Mouse (Mus musculus) MEL (cell line): ENCODE measurements around the gene Sh2d6. TPM values are rescaled to one million over a fixed set of nuclear protein-coding genes. Genes with fewer than 3 reads are reported as not detected.

ENCODE experiments used
- DNase-seq: peaks from one replicate; pipeline ENCODE4 v3.0.0; 2011; ENCODE audit warnings: low read depth, low spot score
- H3K27ac ChIP-seq: 2 replicates; pipeline ENCODE4 v1.5.1; 2012; ENCODE audit warnings: low read depth, mild to moderate bottlenecking, control low read depth, low read length, moderate library complexity; ENCODE audit not compliant: control insufficient read depth
- H3K27me3 ChIP-seq, 2 experiments: fragments of 150-350 bp in 1 of 2; sonication (generic) in 1 of 2; 2 replicates each; pipeline ENCODE4 v1.6.1; 2012; ENCODE audit warnings: low read length in 2 of 2, mild to moderate bottlenecking in 2 of 2, improper control_type of control experiment in 1 of 2, moderate library complexity in 1 of 2; ENCODE audit not compliant: insufficient read depth in 2 of 2, control insufficient read depth in 1 of 2
- H3K36me3 ChIP-seq, 2 experiments: 2 replicates each; pipeline ENCODE4 v1.6.1; 2012 to 2014; ENCODE audit warnings: low read length in 2 of 2, improper control_type of control experiment in 1 of 2, inconsistent platforms in 1 of 2, mild to moderate bottlenecking in 1 of 2; ENCODE audit not compliant: insufficient read depth in 2 of 2, control insufficient read depth in 1 of 2
- H3K4me1 ChIP-seq, 2 experiments: fragments of 150-350 bp in 1 of 2; sonication (generic) in 1 of 2; 2 replicates each; pipeline ENCODE4 v1.6.1; 2012; ENCODE audit warnings: low read length in 2 of 2, improper control_type of control experiment in 1 of 2, mild to moderate bottlenecking in 1 of 2; ENCODE audit not compliant: insufficient read depth in 2 of 2, control insufficient read depth in 1 of 2
- H3K4me3 ChIP-seq, 2 experiments: fragments of 150-350 bp in 1 of 2; sonication (generic) in 1 of 2; 2 replicates each; pipeline ENCODE4 v1.5.1; 2012; ENCODE audit warnings: low read depth in 2 of 2, low read length in 2 of 2, mild to moderate bottlenecking in 2 of 2, moderate library complexity in 2 of 2, control low read depth in 1 of 2, improper control_type of control experiment in 1 of 2; ENCODE audit not compliant: control insufficient read depth in 1 of 2, insufficient read depth in 1 of 2
- H3K79me2 ChIP-seq: 2 replicates; pipeline ENCODE4 v1.6.1; 2012; ENCODE audit warnings: mild to moderate bottlenecking, low read length, moderate library complexity; ENCODE audit not compliant: control insufficient read depth, poor library complexity, insufficient read depth
- H3K9ac ChIP-seq: 2 replicates; pipeline ENCODE4 v1.6.1; 2012; ENCODE audit warnings: low read depth, mild to moderate bottlenecking, control low read depth, low read length, moderate library complexity; ENCODE audit not compliant: control insufficient read depth, poor library complexity, severe bottlenecking
- H3K9me3 ChIP-seq: fragments of 150-350 bp; sonication (generic); replicated peaks from 2 replicates; pipeline ENCODE4 v1.6.1; 2012; ENCODE audit warnings: mild to moderate bottlenecking, low read length, improper control_type of control experiment, moderate library complexity; ENCODE audit not compliant: insufficient read depth
- BHLHE40 ChIP-seq: IDR thresholded peaks from 2 replicates; pipeline ENCODE4 v1.6.1; 2012; ENCODE audit warnings: low read depth, mild to moderate bottlenecking, inconsistent platforms, low read length, improper control_type of control experiment, borderline replicate concordance
- CHD1 ChIP-seq: IDR thresholded peaks from 2 replicates; pipeline ENCODE4 v1.6.1; 2012; ENCODE audit warnings: low read depth, mild to moderate bottlenecking, inconsistent platforms, low read length, improper control_type of control experiment
- CHD2 ChIP-seq: IDR thresholded peaks from 2 replicates; pipeline ENCODE4 v1.6.1; 2011; ENCODE audit warnings: low read length, improper control_type of control experiment
- E2F4 ChIP-seq: IDR thresholded peaks from 2 replicates; pipeline ENCODE4 v1.6.1; 2011; ENCODE audit warnings: low read depth, low read length, improper control_type of control experiment, borderline replicate concordance
- EP300 ChIP-seq, 2 experiments: IDR thresholded peaks; 2 replicates each; pipeline ENCODE4 v1.6.1; 2011; ENCODE audit warnings: improper control_type of control experiment in 2 of 2, low read length in 2 of 2, low read depth in 1 of 2, mild to moderate bottlenecking in 1 of 2
- ETS1 ChIP-seq: IDR thresholded peaks from 2 replicates; pipeline ENCODE4 v1.6.1; 2012; ENCODE audit warnings: low read depth, mild to moderate bottlenecking, inconsistent platforms, low read length, improper control_type of control experiment, moderate library complexity
- GABPA ChIP-seq: IDR thresholded peaks from 2 replicates; pipeline ENCODE4 v1.6.1; 2012; ENCODE audit warnings: low read depth, mild to moderate bottlenecking, inconsistent platforms, low read length, improper control_type of control experiment, moderate library complexity
- GATA1 ChIP-seq: IDR thresholded peaks from 2 replicates; pipeline ENCODE4 v1.6.1; 2011; ENCODE audit warnings: low read depth, low read length, improper control_type of control experiment
- HCFC1 ChIP-seq: IDR thresholded peaks from 2 replicates; pipeline ENCODE4 v1.6.1; 2012; ENCODE audit warnings: low read depth, mild to moderate bottlenecking, inconsistent platforms, low read length, improper control_type of control experiment, moderate library complexity
- KAT2A ChIP-seq: conservative IDR thresholded peaks from 2 replicates; pipeline ENCODE4 v1.6.1; 2012; ENCODE audit warnings: low read depth, low read length, improper control_type of control experiment, inconsistent platforms
- MAZ ChIP-seq: IDR thresholded peaks from 2 replicates; pipeline ENCODE4 v1.6.1; 2012; ENCODE audit warnings: low read depth, mild to moderate bottlenecking, inconsistent platforms, low read length, improper control_type of control experiment
- MXI1 ChIP-seq: IDR thresholded peaks from 2 replicates; pipeline ENCODE4 v1.6.1; 2011; ENCODE audit warnings: mild to moderate bottlenecking, low read depth, low read length, improper control_type of control experiment
- MYB ChIP-seq: IDR thresholded peaks from 2 replicates; pipeline ENCODE4 v1.6.1; 2011; ENCODE audit warnings: mild to moderate bottlenecking, low read depth, low read length, improper control_type of control experiment
- NELFE ChIP-seq: IDR thresholded peaks from 2 replicates; pipeline ENCODE4 v1.6.1; 2011; ENCODE audit warnings: low read depth, low read length, improper control_type of control experiment
- NRF1 ChIP-seq: IDR thresholded peaks from 2 replicates; pipeline ENCODE4 v1.6.1; 2014; ENCODE audit warnings: low read depth, mild to moderate bottlenecking, inconsistent platforms, low read length, improper control_type of control experiment, moderate library complexity; ENCODE audit not compliant: poor library complexity, insufficient read depth, severe bottlenecking
- POLR2A ChIP-seq, 2 experiments: IDR thresholded peaks; 2 replicates each; pipeline ENCODE4 v1.6.1; 2011 to 2012; ENCODE audit warnings: low read length in 2 of 2, mild to moderate bottlenecking in 2 of 2, control low read depth in 1 of 2, improper control_type of control experiment in 1 of 2, low read depth in 1 of 2, moderate library complexity in 1 of 2; ENCODE audit not compliant: control insufficient read depth in 1 of 2, insufficient read depth in 1 of 2, poor library complexity in 1 of 2
- POLR2AphosphoS2 ChIP-seq: IDR thresholded peaks from 2 replicates; pipeline ENCODE4 v1.6.1; 2011; ENCODE audit warnings: low read length, improper control_type of control experiment
- RAD21 ChIP-seq: IDR thresholded peaks from 2 replicates; pipeline ENCODE4 v1.6.1; 2011; ENCODE audit warnings: mild to moderate bottlenecking, low read depth, low read length, improper control_type of control experiment
- RCOR1 ChIP-seq: IDR thresholded peaks from 2 replicates; pipeline ENCODE4 v1.6.1; 2012; ENCODE audit warnings: low read depth, mild to moderate bottlenecking, inconsistent platforms, low read length, improper control_type of control experiment
- USF2 ChIP-seq, 2 experiments: IDR thresholded peaks; 2 replicates each; pipeline ENCODE4 v1.6.1; 2011 to 2012; ENCODE audit warnings: improper control_type of control experiment in 2 of 2, low read length in 2 of 2, borderline replicate concordance in 1 of 2, inconsistent platforms in 1 of 2, low read depth in 1 of 2, mild to moderate bottlenecking in 1 of 2; ENCODE audit not compliant: insufficient read depth in 1 of 2
- polyA plus RNA-seq, 2 experiments: library from polyadenylated mRNA; stranded (reverse) in 1 of 2; unstranded in 1 of 2; fragments of >175 nt in 1 of 2; fragments of >200 nt in 1 of 2; gene quantifications; 2 replicates each; pipeline versions ENCODE4 v1.2.1 to v1.2.4; 2012; ENCODE audit warnings: low replicate concordance in 2 of 2, low read depth in 1 of 2; ENCODE audit not compliant: insufficient read length in 2 of 2, insufficient read depth in 1 of 2, missing spikeins in 1 of 2
- total RNA-seq: library from RNA; depleted of rRNA; stranded (reverse); fragments of 300-350 nt; gene quantifications from 2 replicates; pipeline ENCODE4 v1.2.3, GENCODE M21; 2012

Sh2d6 gene
- total and polyA plus RNA-seq, 3 experiments: 0.17 TPM; not detected in 2

GRCm38 (mm10) chr6:72570644-72571397 is 49.3 kb upstream of the Sh2d6 start (continued):
- no peak for TF ChIP-seq POLR2A (IDR thresholded peaks at IDR 0.05; ENCODE audit: control insufficient read depth in 1 of 2, insufficient read depth in 1 of 2, low read depth in 1 of 2, low read length in 2 of 2, poor library complexity in 1 of 2)
- TF ChIP-seq GATA1: no peak
- no peak for TF ChIP-seq KAT2A

GRCm38 (mm10) chr6:72568736-72569135 is 47.2 kb upstream of the Sh2d6 start:
- Histone ChIP-seq H3K9me3 (no peaks in the 10 kb centered on the region), H3K9ac (no peak overlapping the region), H3K36me3 (no peaks in the 10 kb centered on the region), H3K27me3 (no peaks in the 10 kb centered on the region), H3K79me2 (no peaks in the 10 kb centered on the region)
- TF ChIP-seq NELFE (no peak), MXI1 (no peak), BHLHE40 (no peak), USF2 (IDR thresholded peaks at IDR 0.05; ENCODE audit: borderline replicate concordance in 1 of 2, insufficient read depth in 1 of 2, low read depth in 1 of 2, low read length in 2 of 2) (no peak), NRF1 (no peak), CHD2 (no peak), CHD1 (no peak), MYB (no peak), MAZ (no peak), E2F4 (no peak), RAD21 (no peak), RCOR1 (no peak), HCFC1 (no peak), POLR2AphosphoS2 (no peak), EP300 (IDR thresholded peaks at IDR 0.05; ENCODE audit: low read depth in 1 of 2, low read length in 2 of 2) (no peak), GABPA (no peak), ETS1 (no peak)
- TF ChIP-seq, all 39 proteins: peak for 0
- no peak overlapping the region for H3K27ac ChIP-seq
- H3K4me1 ChIP-seq: no peaks in the 10 kb centered on the region
- H3K4me3 ChIP-seq: no peak overlapping the region
- DNase-seq: no peak
